Mouse (Mus musculus) megakaryocyte progenitor cell, adult 5-6 weeks (primary cell): ENCODE results near the gene Ankrd2. TPM values are rescaled to one million over a fixed set of nuclear protein-coding genes. Genes with fewer than 3 reads are reported as not detected.
A peak's percentile ranks its signal among the peaks of the same experiment; 100 is the strongest.
"Not testable (repeated sequence)": the region's sequence is repeated elsewhere in the genome, so short reads cannot be mapped to it uniquely, and the experiment has no call there.

ENCODE experiments used
- ATAC-seq: replicated peaks from 2 replicates; pipeline ENCODE4 v1.8.0; 2016; ENCODE audit warnings: mild to moderate bottlenecking, moderate TSS enrichment, inconsistent platforms; ENCODE audit not compliant: poor library complexity
- total RNA-seq, 2 experiments: library from RNA; stranded (forward) in 1 of 2; stranded (reverse) in 1 of 2; fragments of 157-497, 149-512 nt in 1 of 2; fragments of 200-1000 nt in 1 of 2; gene quantifications; 2 replicates each; pipeline versions ENCODE4 v1.2.3 to v1.2.4; 2015 to 2017

The Ankrd2 gene
- total RNA-seq, 2 experiments from 2014 or later: not detected

GRCm38 (mm10) chr19:42051948-42052347 is 16.1 kb downstream of the Ankrd2 start, which contains the start of gene 4933411K16Rik:
TSS of gene 4933411K16Rik (plus strand) at chr19:42052248.
- no peak for ATAC-seq

DNA sequence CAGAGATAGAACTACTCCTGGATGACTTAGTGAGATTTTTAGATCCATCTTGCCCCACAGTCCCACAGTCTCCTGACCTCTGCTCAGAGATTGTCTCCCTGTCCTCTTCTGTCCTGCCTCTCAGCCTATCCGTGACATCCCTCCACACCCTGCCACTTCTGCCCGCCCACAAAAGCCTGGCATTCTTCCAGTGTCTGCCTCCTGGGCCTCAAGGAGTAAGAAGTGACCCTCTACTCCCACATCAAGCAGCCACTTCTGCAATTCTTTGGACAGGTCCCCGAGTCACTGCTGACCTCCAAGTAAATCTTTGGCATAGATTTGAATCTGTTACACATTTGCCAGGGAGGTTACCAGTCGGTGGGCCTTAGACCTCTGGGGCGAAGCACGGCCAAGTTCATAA is 18.5 kb downstream of the Ankrd2 start:
- ATAC-seq: 0 out of 2 replicates have a peak, but pooled peaks have one; percentile 34

DNA sequence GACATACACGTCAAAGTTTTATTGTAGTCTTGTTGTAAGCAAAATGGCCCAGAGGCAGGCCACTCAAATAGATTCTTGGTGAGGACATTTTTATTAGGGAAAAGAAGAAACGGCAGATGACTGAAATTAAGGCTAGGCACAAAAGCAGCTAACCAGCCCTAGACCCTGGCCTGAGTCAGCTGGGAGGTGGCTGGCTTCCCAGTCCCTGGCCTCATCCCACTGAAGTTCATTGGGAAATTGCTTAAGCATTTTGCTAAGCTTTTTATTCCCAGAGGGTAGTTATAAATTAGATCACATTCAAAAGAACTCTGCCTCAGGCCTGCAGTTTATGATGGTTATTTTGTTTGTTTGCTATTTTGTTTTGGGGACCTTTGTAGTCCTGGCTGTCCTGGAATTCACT is 20.1 kb downstream of the Ankrd2 start:
- no peak for ATAC-seq

DNA sequence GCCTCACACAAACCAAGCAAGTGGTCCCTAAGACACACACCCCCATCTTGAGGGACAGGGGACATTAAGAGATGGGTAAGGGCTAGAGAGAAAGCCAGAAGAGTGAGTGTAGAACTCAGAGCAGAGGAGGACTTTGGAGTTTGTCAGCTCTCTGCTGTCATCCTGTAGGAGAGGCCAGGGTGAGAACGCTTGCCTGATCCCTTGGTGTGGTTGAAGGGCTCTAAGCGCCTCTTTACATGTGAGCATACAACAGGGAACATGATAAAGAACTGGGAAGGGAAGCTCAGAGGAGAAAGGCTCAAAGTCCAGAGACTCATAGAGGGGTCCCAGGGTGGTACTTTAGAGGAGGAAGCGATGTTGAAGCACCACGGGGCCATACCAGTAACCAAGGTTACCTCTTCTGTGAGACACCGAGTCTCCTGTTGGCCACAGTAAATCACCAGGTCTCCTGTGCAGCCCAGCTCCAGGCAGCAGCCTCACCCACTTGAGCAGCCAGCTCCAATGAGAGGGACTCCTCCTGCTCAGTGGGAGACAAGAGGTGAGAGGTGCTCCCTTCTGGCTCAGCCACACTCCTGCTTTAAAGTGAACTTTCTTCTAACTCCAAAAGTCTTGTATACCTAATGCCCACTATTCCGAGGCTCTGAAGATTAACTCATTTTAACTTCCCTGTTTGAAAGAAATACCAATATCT is 21.1 kb downstream of the Ankrd2 start:
- no peak for ATAC-seq

GRCm38 (mm10) chr19:42058426-42058825 is 22.6 kb downstream of the Ankrd2 start:
- ATAC-seq: no peak

DNA sequence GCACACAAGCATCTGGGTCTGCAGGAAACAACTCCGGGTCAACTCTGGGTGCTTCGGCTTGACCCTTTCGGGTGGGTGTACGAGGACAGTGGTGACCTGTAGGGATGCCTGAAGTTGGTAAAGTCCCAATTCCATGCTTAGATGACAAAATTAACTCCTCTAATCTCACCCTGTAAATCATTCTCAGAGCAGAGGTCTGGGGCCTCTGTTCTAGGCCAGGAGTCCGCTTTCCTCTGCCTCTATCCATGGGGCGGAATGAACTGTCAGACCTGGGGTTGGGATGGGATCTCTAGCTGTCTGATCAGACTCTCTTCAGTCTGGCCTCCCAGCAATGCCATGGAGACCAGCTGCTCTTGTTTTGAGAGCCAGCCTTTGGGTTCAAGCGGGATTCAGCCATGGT is 25.6 kb downstream of the Ankrd2 start:
- no peak for ATAC-seq

- ATAC-seq: no peak
These were observed 32.8 kb downstream of the Ankrd2 start for GRCm38 (mm10) chr19:42068441-42069240.

GRCm38 (mm10) chr19:42069241-42069525 is 33.4 kb downstream of the Ankrd2 start:
- no peak for ATAC-seq

DNA sequence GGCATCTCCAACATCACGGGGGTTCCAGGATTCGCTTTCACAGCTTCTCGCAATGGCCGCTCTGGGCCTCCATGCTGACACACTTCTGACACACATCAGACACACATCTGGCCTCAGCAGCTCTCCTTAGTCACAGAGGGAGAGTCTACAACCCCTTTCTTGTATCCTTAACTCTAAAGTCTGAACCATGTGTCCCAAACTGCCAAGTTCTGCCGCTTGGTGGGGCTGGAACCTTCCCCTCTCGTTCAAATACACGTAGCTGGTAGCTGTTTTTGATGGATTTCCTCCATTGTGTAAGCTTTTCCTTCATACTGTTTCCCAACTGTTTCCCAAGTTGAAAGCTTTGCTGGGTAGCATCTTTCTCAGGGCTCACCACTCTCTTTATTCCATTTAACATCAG is 35.4 kb downstream of the Ankrd2 start:
- no peak for ATAC-seq

- 0 out of 2 replicates have a peak, but pooled peaks have one; percentile 14 for ATAC-seq
These were observed 36.2 kb downstream of the Ankrd2 start for GRCm38 (mm10) chr19:42071886-42072608.

- ATAC-seq: no peak
These were observed 37.0 kb downstream of the Ankrd2 start for GRCm38 (mm10) chr19:42072802-42073201.

GRCm38 (mm10) chr19:42075051-42075450 is 39.3 kb downstream of the Ankrd2 start:
- no peak for ATAC-seq

GRCm38 (mm10) chr19:42075992-42076391 is 40.2 kb downstream of the Ankrd2 start:
- no peak for ATAC-seq

DNA sequence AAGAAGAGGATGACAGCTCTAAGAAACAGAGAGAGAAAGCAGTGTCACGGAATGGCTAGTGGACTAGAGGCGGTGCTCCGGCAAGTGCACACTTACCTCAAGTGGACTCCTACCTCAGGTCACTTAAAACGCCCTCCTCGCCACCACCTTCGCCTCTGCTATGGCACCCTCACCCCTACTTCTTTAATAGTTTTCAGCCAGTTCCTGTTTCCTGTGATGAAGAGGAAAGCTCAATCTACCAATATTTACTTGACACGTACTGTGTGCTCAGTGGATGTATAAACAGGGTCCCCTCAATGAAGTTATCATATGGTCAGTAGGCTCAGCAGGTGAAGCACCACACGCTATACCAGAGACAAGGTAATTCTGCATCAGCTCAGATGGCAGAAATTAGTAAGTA is 42.8 kb downstream of the Ankrd2 start:
- no peak for ATAC-seq

DNA sequence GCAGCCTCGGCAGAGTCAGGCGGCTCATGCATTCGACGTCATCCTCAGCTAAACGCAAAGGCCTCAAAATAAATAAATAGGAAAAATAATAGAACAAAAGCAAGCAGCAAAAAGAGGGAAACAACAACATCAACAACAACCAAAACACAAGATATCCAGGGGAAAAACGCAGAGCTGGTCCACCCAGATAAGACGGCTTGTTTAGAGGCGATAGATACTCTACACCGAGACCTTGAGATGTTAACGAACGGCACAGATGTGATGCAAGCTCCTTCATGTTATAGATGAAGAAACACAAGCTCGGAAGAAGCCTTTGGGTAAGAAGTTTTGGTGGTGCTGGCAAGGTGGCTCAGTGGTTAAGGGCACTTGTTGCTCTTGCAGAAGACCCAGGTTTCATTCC is 43.2 kb downstream of the Ankrd2 start:
- ATAC-seq: no peak

- no peak for ATAC-seq
These were observed 44.1 kb downstream of the Ankrd2 start for GRCm38 (mm10) chr19:42079950-42080349.

DNA sequence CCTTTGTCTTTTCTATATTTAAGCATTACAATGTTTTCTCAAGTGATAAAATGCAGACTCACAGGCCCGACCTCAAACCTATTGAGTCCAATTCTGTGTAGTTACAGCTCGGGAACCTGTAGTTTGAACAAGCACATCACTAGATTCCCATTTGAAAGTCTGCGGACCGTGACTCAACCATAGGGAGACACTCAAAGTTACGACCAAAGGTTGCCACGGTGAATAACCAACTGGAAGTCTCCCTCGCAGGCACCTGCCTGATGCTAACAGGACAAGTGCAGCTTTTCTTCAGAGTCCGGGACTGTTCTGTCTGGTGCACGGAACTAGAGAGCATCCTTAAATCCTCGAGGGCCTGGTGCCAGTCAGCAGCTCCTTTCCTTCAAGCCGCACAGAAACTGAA is 44.7 kb downstream of the Ankrd2 start:
- ATAC-seq: no peak

GRCm38 (mm10) chr19:42081613-42082012 is 45.8 kb downstream of the Ankrd2 start:
- not testable (repeated sequence) for ATAC-seq

- no peak for ATAC-seq
These were observed 49.9 kb downstream of the Ankrd2 start for GRCm38 (mm10) chr19:42085690-42086089.

- ATAC-seq: peak; percentile 44
These were observed 50.4 kb downstream of the Ankrd2 start, which contains the start of gene Morn4 for GRCm38 (mm10) chr19:42086166-42086565. TSS of gene Morn4 (minus strand) at chr19:42086357.

- ATAC-seq: peak; percentile 56
These were observed 53.4 kb downstream of the Ankrd2 start for GRCm38 (mm10) chr19:42089103-42089747.
